ENCODE assay signal across 9 mouse cellular contexts in the genomic region with DNA sequence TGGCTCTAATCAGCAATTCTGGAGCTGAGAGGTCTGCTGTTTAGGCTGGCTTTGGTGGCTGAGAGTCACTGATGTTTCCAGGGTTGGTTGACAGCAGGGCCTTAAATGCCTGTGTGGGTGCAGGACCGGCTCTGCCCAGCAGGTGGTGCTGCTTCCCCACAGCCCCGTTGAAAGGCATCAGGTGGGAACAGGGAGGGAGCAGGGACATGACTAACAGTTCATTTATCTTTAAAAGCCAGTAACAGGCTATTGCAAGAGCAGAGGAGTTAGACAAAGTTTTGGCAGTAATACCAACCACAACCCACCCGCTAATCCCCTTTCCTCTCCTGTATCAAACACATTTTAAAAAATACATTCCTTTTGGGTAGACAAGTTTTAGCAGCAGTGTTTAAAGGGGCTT. TPM values are rescaled to one million over a fixed set of nuclear protein-coding genes. Genes with fewer than 3 reads are reported as not detected.
DNase-seq lines count a peak whose midpoint lies in the region; ATAC-seq and TF ChIP-seq lines count a peak whose summit lies in the region.
"Had no signal": no experiment of that assay in that cellular context is flagged by ENCODE, and none has a peak within 500 bp of the region (broad histone marks: within the 10 kb centered on the region; RNA-seq: fewer than 3 reads in every experiment).

No protein-coding gene starts in this region.

- no peak for TF ChIP-seq POLR2A in cerebellum, adult 2 months (IDR thresholded peaks at IDR 0.05; ENCODE audit: borderline replicate concordance, insufficient read depth, low read length)

- H3K27me3 ChIP-seq in cerebellum, adult 2 months (ENCODE audit: control insufficient read depth, insufficient read depth, low read length), result no peaks in the 10 kb centered on the region
- no peaks in the 10 kb centered on the region for H3K27me3 ChIP-seq in hindbrain, embryonic 16.5 days (replicated peaks; ENCODE audit: control insufficient read depth, insufficient read depth, low read length)

- H3K4me1 ChIP-seq in cerebellum, adult 2 months (ENCODE audit: control insufficient read depth, insufficient read depth, low read length), result no peaks in the 10 kb centered on the region
- H3K4me1 ChIP-seq in hindbrain, embryonic 16.5 days (ENCODE audit: control insufficient read depth, insufficient read depth, low read depth, low read length), result no peaks in the 10 kb centered on the region

- no peak overlapping the region for H3K4me2 ChIP-seq in hindbrain, embryonic 16.5 days (ENCODE audit: low read length)

- no peaks in the 10 kb centered on the region for H3K9me3 ChIP-seq in hindbrain, embryonic 16.5 days (ENCODE audit: control insufficient read depth, low read length)

- peak; percentile 77 for ATAC-seq in frontal cortex, adult (ENCODE audit: low TSS enrichment)
- peak; percentile 60; the same call in 1 of the 2 replicates for ATAC-seq in hindbrain, embryonic 16.5 days
- ATAC-seq in megakaryocyte progenitor cell, adult 5-6 weeks (replicated peaks; ENCODE audit: poor library complexity), result peak; percentile 99

- no peak overlapping the region for H3K9ac ChIP-seq in hindbrain, embryonic 16.5 days (ENCODE audit: low read depth, low read length)

- H3K4me3 ChIP-seq in cerebellum, adult 2 months (replicated peaks; ENCODE audit: insufficient read depth, low read depth, low read length), result no peak overlapping the region
- no peak overlapping the region for H3K4me3 ChIP-seq in hindbrain, embryonic 16.5 days (ENCODE audit: low read length)
- H3K4me3 ChIP-seq in left cerebral cortex, adult 2 months, result no peak overlapping the region

- no peak overlapping the region for H3K27ac ChIP-seq in cerebellum, adult 2 months (ENCODE audit: insufficient read depth, low read length)
- H3K27ac ChIP-seq in hindbrain, embryonic 16.5 days (ENCODE audit: low read depth, low read length), result no peak overlapping the region
- no peak overlapping the region for H3K27ac ChIP-seq in left cerebral cortex, adult 2 months
- H3K27ac ChIP-seq: macrophage had no signal

- peak; percentile 90 for DNase-seq in NIH3T3 (ENCODE audit: low read depth)
- peak; percentile 75 to 88 for DNase-seq in cerebellum, adult 2 months
- peak; percentile 83 to 91 for DNase-seq in left cerebral cortex, adult 2 months (ENCODE audit: extremely low spot score in 1 of 2, low spot score in 2 of 2)
- DNase-seq in right cerebral cortex, adult 2 months (ENCODE audit: low spot score in 2 of 2), result peak; percentile 89 to 92
- DNase-seq in urinary bladder, postnatal 25 days (ENCODE audit: low spot score), result peak; percentile 87

- intact Hi-C loops in left cerebral cortex, adult 2 months (cut with DNase I), result loop anchor here (1.0 to 5.0 kb wide), 4 partner anchors 171 to 302 kb away; no protein-coding TSS in a partner anchor

- WGBS in cerebellum, adult 2 months, result 17% methylated on average over 3 of the region's 3 CpGs
- 27% methylated on average over 3 of the region's 3 CpGs for WGBS in hindbrain, embryonic 16.5 days

- peaks cover 6% of the 10 kb centered on the region for H3K36me3 ChIP-seq in hindbrain, embryonic 16.5 days (ENCODE audit: control insufficient read depth, insufficient read depth, low read length)

- peak; percentile 98 for TF ChIP-seq CTCF in cerebellum, adult 2 months (IDR thresholded peaks at IDR 0.05; ENCODE audit: borderline replicate concordance, insufficient read depth, low read depth, low read length)
- peak; percentile 96 for TF ChIP-seq CTCF in left cerebral cortex, adult 2 months (IDR thresholded peaks at IDR 0.05)

RNA-seq across cellular contexts. Expression of a gene that starts 30.5 kb away (rescaled TPM):
- polyA plus RNA-seq in cerebellum, adult 2 months (2012; rRNA removed), result 64.7 and 74.6 TPM in 2 replicates
- polyA plus RNA-seq in hindbrain, embryonic 16.5 days (2015; fragmentation: Nextera tagmentation; extraction: Ambion mirVana), result 56.9 and 62.2 TPM in 2 replicates
- total RNA-seq in left cerebral cortex, adult 2 months (2021), result 10 to 100 TPM; 50.3 to 55.7 TPM
- total RNA-seq in megakaryocyte progenitor cell, adult 5-6 weeks (2015), result 46.5 and 46.8 TPM in 2 replicates
- 45.9 and 47.4 TPM in 2 replicates for total RNA-seq in megakaryocyte progenitor cell, adult 5-6 weeks (2017)

RNA-seq across cellular contexts. Expression of a gene that starts 30.8 kb away (rescaled TPM):
- 257 and 262 TPM in 2 replicates for polyA plus RNA-seq in cerebellum, adult 2 months (2012; rRNA removed)
- polyA plus RNA-seq in hindbrain, embryonic 16.5 days (2015; fragmentation: Nextera tagmentation; extraction: Ambion mirVana), result 158 and 173 TPM in 2 replicates
- total RNA-seq in left cerebral cortex, adult 2 months (2021), result 100 to 1,000 TPM; 177 to 178 TPM
- total RNA-seq in megakaryocyte progenitor cell, adult 5-6 weeks (2015), result 283 and 299 TPM in 2 replicates
- total RNA-seq in megakaryocyte progenitor cell, adult 5-6 weeks (2017), result 415 and 496 TPM in 2 replicates
